Mouse (Mus musculus): Measurements from ENCODE around the gene Vdac2.

GRCm38 (mm10) chr14:21776201-21776600, 48.8 kb upstream of the Vdac2 start:
- no peak for TF ChIP-seq CTCF (IDR thresholded peaks at IDR 0.05; ENCODE audit: low read depth, low read length)
- no peak for TF ChIP-seq GATA1 (IDR thresholded peaks at IDR 0.05; ENCODE audit: borderline replicate concordance, low read length)
